Mouse (Mus musculus): ENCODE data around the gene Tsc22d2.

DNA sequence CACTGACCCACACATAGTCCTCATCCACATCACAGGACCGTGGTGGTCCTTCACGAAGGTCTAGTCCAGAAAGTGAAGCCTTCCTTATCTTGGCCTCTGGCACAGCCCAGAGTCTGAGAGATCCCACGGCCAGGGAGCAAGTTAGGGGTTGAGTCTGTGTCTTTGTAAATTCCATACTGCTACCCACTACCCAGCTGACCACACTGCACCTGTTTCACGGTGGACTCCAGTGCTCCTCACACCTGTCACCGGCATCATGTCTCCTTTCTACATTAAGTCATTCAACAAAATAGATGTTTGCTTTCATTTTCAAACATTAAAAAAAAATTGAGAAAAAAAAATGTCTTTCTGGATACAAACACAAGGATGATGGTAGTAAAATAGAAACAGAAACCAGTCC, 40.2 kb upstream of the Tsc22d2 start:
- no peak for TF ChIP-seq POLR2A (IDR thresholded peaks at IDR 0.05; ENCODE audit: extremely low read depth, insufficient read depth, low read length)
- TF ChIP-seq CTCF (IDR thresholded peaks at IDR 0.05; ENCODE audit: low read depth, low read length): no peak

Measured in liver, adult 2 months (tissue).